Mouse (Mus musculus) liver, embryonic 16.5 days (tissue): ENCODE measurements around the gene Lipe. TPM values are rescaled to one million over a fixed set of nuclear protein-coding genes. Genes with fewer than 3 reads are reported as not detected.
A peak's percentile ranks its signal among the peaks of the same experiment; 100 is the strongest.

Experiments
- ATAC-seq: fragments of 200-750 bp; cut with Nextera tagmentation; 2 replicates; pipeline ENCODE4 v1.8.0; 2017; ENCODE audit warnings: low read depth, mild to moderate bottlenecking, moderate number of reproducible peaks, moderate library complexity
- H3K27ac ChIP-seq: fragments of 300-500 bp; sonication (generic); 2 replicates; pipeline ENCODE4 v1.5.1; 2014; ENCODE audit warnings: mild to moderate bottlenecking, low read length
- H3K27me3 ChIP-seq: fragments of 300-500 bp; sonication (generic); 2 replicates; pipeline ENCODE4 v1.6.1; 2014; ENCODE audit warnings: low read depth, low read length, mixed read lengths; ENCODE audit not compliant: control insufficient read depth, insufficient read depth
- H3K36me3 ChIP-seq: fragments of 300-500 bp; sonication (generic); 2 replicates; pipeline ENCODE4 v1.6.1; 2014; ENCODE audit warnings: mild to moderate bottlenecking; ENCODE audit not compliant: control insufficient read depth, insufficient read depth
- H3K4me1 ChIP-seq: fragments of 300-500 bp; sonication (generic); 2 replicates; pipeline ENCODE4 v1.6.1; 2014; ENCODE audit warnings: low read depth, low read length, mixed read lengths; ENCODE audit not compliant: control insufficient read depth
- H3K4me2 ChIP-seq: fragments of 300-500 bp; sonication (generic); 2 replicates; pipeline ENCODE4 v1.6.1; 2014; ENCODE audit warnings: low read depth, low read length, mixed read lengths
- H3K4me3 ChIP-seq: fragments of 300-500 bp; sonication (generic); 2 replicates; pipeline ENCODE4 v1.5.1; 2014; ENCODE audit warnings: low read depth, mild to moderate bottlenecking, low read length
- H3K9ac ChIP-seq: fragments of 300-500 bp; sonication (generic); 2 replicates; pipeline ENCODE4 v1.6.1; 2014; ENCODE audit warnings: low read depth, low read length
- H3K9me3 ChIP-seq: fragments of 300-500 bp; sonication (generic); replicated peaks from 2 replicates; pipeline ENCODE4 v1.6.1; 2016; ENCODE audit warnings: low read length; ENCODE audit not compliant: control insufficient read depth
- WGBS: fragments of 180-500 bp; shearing (Covaris S2); extraction: QIAGEN DNeasy Blood & Tissue Kit; methylation state at CpG from one replicate; pipeline ENCODE4 v1.1.7; 2014; ENCODE audit not compliant: insufficient replicate concordance; 5-methylcytosine and 5-hydroxymethylcytosine counted together
- polyA plus RNA-seq: library from polyadenylated mRNA; unstranded; fragments of >200 nt; fragmentation: Nextera tagmentation; extraction: Ambion mirVana; gene quantifications from 2 replicates; pipeline ENCODE4 v1.2.1, GENCODE M21; 2015

The Lipe gene
- 3.4 and 3.8 TPM in 2 replicates for polyA plus RNA-seq

DNA sequence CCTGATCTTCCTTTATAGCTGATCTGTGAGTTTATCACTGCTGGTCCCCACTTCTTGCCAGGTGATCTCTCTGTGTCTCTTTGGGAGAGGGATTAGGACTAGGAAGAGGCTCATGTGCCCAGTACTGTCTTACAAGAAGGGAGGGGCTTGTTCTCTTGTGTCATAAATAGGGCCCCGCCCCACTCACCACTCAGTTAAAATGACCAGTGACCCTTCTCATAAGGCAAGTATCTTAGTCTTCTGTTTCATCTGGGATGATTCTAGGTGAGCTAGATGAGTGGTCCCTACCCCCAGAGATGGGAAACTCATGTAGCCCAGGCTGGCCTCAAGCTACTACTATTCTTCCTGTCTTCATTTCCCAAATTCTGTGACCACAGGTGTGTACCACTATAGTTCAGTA lies at the start of gene Lipe:
Gene Lipe, minus strand, starts transcription at position 101 of the 400 bp plus-strand sequence.
- Histone ChIP-seq H3K4me3 (no peak within 1 kb of the TSS), H3K36me3 (no peaks in the 10 kb centered on the region), H3K27ac (no peak within 1 kb of the TSS), H3K4me1 (peaks cover 26% of the 10 kb centered on the region), H3K9ac (no peak within 1 kb of the TSS), H3K27me3 (no peaks in the 10 kb centered on the region), H3K9me3 (no peaks in the 10 kb centered on the region), H3K4me2 (no peak within 1 kb of the TSS)
- WGBS: 84% methylated on average over 1 of the region's 1 CpGs
- ATAC-seq: no peak

DNA sequence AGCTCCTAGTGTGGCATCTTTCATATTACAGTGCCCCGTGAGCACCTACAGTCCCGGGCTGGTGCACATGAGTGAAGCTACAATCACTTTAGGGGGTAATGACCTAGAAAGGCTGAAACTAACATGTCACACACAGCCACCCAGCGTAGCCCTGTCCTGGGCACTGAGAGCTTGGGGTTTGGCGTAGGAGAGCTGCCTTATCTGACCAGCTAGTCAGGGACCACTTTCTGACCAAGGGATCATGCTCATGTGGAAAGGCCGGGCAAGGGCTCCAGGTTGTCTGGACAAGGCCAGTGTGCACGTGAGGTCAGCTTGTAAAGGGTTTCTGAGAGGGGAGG lies 42.3 kb upstream of the Lipe start:
- H3K27ac ChIP-seq: peak overlapping the region; percentile 86
- no peaks in the 10 kb centered on the region for H3K9me3 ChIP-seq
- peak; percentile 30 for ATAC-seq
- no peak overlapping the region for H3K9ac ChIP-seq
- H3K4me3 ChIP-seq: no peak overlapping the region
- 58% methylated on average over 6 of the region's 6 CpGs for WGBS
- H3K4me2 ChIP-seq: no peak overlapping the region
- no peaks in the 10 kb centered on the region for H3K27me3 ChIP-seq
- peaks cover 3% of the 10 kb centered on the region; the same call in 1 of the 2 replicates for H3K4me1 ChIP-seq
- no peaks in the 10 kb centered on the region for H3K36me3 ChIP-seq

GRCm38 (mm10) chr7:25439978-25440815 lies 41.7 kb upstream of the Lipe start:
- Histone ChIP-seq H3K4me3 (no peak overlapping the region), H3K27me3 (no peaks in the 10 kb centered on the region), H3K27ac (peak overlapping the region; percentile 86), H3K4me1 (peaks cover 3% of the 10 kb centered on the region; the same call in 1 of the 2 replicates), H3K9ac (no peak overlapping the region), H3K9me3 (no peaks in the 10 kb centered on the region), H3K36me3 (no peaks in the 10 kb centered on the region), H3K4me2 (no peak overlapping the region)
- 63% methylated on average over 9 of the region's 9 CpGs for WGBS
- peak; percentile 93 for ATAC-seq

GRCm38 (mm10) chr7:25439124-25439822 lies 40.8 kb upstream of the Lipe start:
- Histone ChIP-seq H3K27me3 (no peaks in the 10 kb centered on the region), H3K27ac (no peak overlapping the region), H3K4me1 (peaks cover 3% of the 10 kb centered on the region; the same call in 1 of the 2 replicates), H3K4me3 (no peak overlapping the region), H3K36me3 (no peaks in the 10 kb centered on the region), H3K9me3 (no peaks in the 10 kb centered on the region), H3K4me2 (no peak overlapping the region), H3K9ac (no peak overlapping the region)
- no peak for ATAC-seq
- WGBS: 71% methylated on average over 8 of the region's 8 CpGs

- no peak overlapping the region for H3K4me3 ChIP-seq
- H3K36me3 ChIP-seq: no peaks in the 10 kb centered on the region
- ATAC-seq: no peak
- no peak overlapping the region for H3K27ac ChIP-seq
- peaks cover 3% of the 10 kb centered on the region; the same call in 1 of the 2 replicates for H3K4me1 ChIP-seq
- no peak overlapping the region for H3K9ac ChIP-seq
- no peak overlapping the region for H3K4me2 ChIP-seq
- 55% methylated on average over 2 of the region's 2 CpGs for WGBS
- H3K9me3 ChIP-seq: no peaks in the 10 kb centered on the region
- H3K27me3 ChIP-seq: no peaks in the 10 kb centered on the region
These were observed 38.2 kb upstream of the Lipe start for GRCm38 (mm10) chr7:25436704-25437103.

DNA sequence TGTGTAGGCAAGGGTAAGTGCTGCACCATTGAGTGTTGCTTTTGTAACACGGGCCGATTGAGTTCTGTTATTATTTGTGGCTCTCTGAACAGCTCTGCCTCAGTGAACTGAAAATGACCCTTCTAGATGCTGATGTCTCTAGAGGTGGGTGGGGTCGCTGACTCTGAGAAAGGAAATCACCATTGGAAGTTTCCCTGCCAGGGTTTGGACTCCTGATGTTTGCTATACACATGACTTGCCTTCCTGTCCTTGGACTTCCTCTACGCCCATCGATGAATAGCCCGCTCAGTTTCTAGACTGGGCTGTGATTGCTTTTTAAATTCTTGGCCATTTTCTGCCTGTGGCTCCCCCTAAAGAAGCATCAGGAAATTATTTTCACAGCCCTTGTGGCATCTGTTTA lies 37.7 kb upstream of the Lipe start:
- H3K4me1 ChIP-seq: peaks cover 3% of the 10 kb centered on the region; the same call in 1 of the 2 replicates
- H3K4me3 ChIP-seq: no peak overlapping the region
- ATAC-seq: no peak
- no peaks in the 10 kb centered on the region for H3K36me3 ChIP-seq
- peak overlapping the region; percentile 38 for H3K27ac ChIP-seq
- H3K9ac ChIP-seq: no peak overlapping the region
- no peak overlapping the region for H3K4me2 ChIP-seq
- no peaks in the 10 kb centered on the region for H3K9me3 ChIP-seq
- WGBS: 59% methylated on average over 6 of the region's 6 CpGs
- no peaks in the 10 kb centered on the region for H3K27me3 ChIP-seq

GRCm38 (mm10) chr7:25435546-25435851 lies 37.0 kb upstream of the Lipe start:
- Histone ChIP-seq H3K27ac (peak overlapping the region; percentile 38), H3K9me3 (no peaks in the 10 kb centered on the region), H3K4me2 (no peak overlapping the region), H3K27me3 (no peaks in the 10 kb centered on the region), H3K4me1 (peaks cover 3% of the 10 kb centered on the region; the same call in 1 of the 2 replicates), H3K4me3 (no peak overlapping the region), H3K9ac (no peak overlapping the region), H3K36me3 (no peaks in the 10 kb centered on the region)
- WGBS: 54% methylated on average over 2 of the region's 2 CpGs
- ATAC-seq: no peak

DNA sequence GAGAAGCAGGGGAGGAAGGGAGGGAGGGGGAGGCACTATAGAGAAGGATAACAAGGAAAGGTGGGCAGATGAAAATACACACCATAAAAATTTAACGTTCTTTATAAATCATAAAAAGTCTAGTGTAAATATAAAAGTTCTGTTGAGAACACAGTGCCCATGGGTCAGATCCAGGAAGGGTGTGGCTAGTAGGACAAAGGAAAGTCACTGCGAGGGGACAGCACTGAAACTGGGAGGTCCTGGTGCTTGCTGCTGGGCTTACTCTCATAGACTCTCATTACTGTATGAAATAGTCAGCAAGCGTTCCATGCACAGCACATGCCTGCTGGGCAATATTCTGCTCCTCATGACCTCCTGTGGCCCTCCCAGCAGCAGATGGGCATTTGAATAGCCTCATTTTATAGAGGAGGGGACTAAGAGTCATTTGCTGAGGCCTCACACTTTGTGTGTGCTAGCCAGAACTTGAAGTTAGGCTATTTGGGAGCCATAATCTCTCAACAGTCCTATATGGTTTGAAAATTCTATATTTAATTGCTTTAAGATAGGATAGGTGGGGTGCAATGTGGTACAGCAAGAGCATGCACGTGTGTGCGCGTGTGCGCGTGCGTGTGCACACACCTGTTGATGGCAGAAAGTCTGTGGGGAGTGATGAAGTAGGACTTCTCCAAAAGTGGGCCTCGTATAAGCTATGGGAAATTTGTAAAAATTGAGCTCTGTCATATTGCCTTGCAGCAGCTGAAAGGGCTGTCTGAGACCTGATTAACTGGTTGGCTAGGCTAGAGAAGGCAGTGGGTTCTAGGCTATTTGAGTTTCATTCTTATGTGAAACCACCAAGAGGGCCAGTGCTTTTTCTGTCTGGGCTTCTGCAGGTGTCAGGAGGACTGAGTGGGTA lies 36.4 kb upstream of the Lipe start:
- WGBS: 75% methylated on average over 10 of the region's 10 CpGs
- H3K9me3 ChIP-seq: no peaks in the 10 kb centered on the region
- no peaks in the 10 kb centered on the region for H3K36me3 ChIP-seq
- H3K4me1 ChIP-seq: peaks cover under 1% of the 10 kb centered on the region; the same call in 1 of the 2 replicates
- H3K4me3 ChIP-seq: no peak overlapping the region
- H3K4me2 ChIP-seq: no peak overlapping the region
- H3K9ac ChIP-seq: no peak overlapping the region
- H3K27me3 ChIP-seq: no peaks in the 10 kb centered on the region
- H3K27ac ChIP-seq: peak overlapping the region; percentile 38
- no peak for ATAC-seq
